Mouse (Mus musculus) olfactory bulb, adult 2 months (tissue): ENCODE data around the gene Slc6a18. TPM values are rescaled to one million over a fixed set of nuclear protein-coding genes. Genes with fewer than 3 reads are reported as not detected.
A peak's percentile ranks its signal among the peaks of the same experiment; 100 is the strongest.

Experiments
- H3K27ac ChIP-seq: fragments of 200-500 bp; 2 replicates; pipeline ENCODE4 v1.5.1; 2012; ENCODE audit warnings: low read depth, low read length; ENCODE audit not compliant: insufficient read depth
- H3K4me1 ChIP-seq: fragments of 200-500 bp; 2 replicates; pipeline ENCODE4 v1.6.1; 2012; ENCODE audit warnings: low read length; ENCODE audit not compliant: control insufficient read depth, insufficient read depth
- H3K4me3 ChIP-seq: fragments of 200-500 bp; 2 replicates; pipeline ENCODE4 v1.5.1; 2012; ENCODE audit warnings: mild to moderate bottlenecking, low read depth, low read length, moderate library complexity; ENCODE audit not compliant: insufficient read depth
- CTCF ChIP-seq: fragments of 200-500 bp; IDR thresholded peaks from 2 replicates; pipeline ENCODE4 v1.5.1; 2012; ENCODE audit warnings: low read depth, mild to moderate bottlenecking, low read length, moderate library complexity; ENCODE audit not compliant: insufficient read depth
- POLR2A ChIP-seq: fragments of 200-500 bp; IDR thresholded peaks from 2 replicates; pipeline ENCODE4 v1.6.1; 2012; ENCODE audit warnings: mild to moderate bottlenecking, low read depth, low read length, moderate library complexity; ENCODE audit not compliant: insufficient read depth
- WGBS: fragments of 180-500 bp; shearing (Covaris S2); methylation state at CpG from one replicate; pipeline ENCODE4 v1.1.7; 2018; 5-methylcytosine and 5-hydroxymethylcytosine counted together
- polyA plus RNA-seq: library from polyadenylated mRNA; stranded (reverse); fragments of >200 nt; gene quantifications from 2 replicates; pipeline ENCODE4 v1.2.4, GENCODE M21; 2012; ENCODE audit warnings: low replicate concordance; ENCODE audit not compliant: missing spikeins, insufficient read depth, insufficient read length

Gene Slc6a18
- polyA plus RNA-seq, 1 experiment: not detected

DNA sequence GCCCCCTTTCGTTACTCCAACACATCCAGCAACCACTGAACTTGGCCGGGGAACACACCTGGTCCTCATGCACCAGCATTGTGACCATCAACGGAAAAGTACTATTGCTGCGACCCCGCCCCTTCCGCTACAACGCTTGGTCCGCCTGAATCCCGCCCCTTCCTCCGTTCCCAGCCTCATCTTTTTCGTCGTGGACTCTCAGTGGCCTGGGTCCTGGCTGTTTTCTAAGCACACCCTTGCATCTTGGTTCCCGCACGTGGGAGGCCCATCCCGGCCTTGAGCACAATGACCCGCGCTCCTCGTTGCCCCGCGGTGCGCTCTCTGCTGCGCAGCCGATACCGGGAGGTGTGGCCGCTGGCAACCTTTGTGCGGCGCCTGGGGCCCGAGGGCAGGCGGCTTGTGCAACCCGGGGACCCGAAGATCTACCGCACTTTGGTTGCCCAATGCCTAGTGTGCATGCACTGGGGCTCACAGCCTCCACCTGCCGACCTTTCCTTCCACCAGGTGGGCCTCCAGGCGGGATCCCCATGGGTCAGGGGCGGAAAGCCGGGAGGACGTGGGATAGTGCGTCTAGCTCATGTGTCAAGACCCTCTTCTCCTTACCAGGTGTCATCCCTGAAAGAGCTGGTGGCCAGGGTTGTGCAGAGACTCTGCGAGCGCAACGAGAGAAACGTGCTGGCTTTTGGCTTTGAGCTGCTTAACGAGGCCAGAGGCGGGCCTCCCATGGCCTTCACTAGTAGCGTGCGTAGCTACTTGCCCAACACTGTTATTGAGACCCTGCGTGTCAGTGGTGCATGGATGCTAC lies 50.9 kb downstream of the Slc6a18 start, which contains the start of gene Tert:
Gene Tert (plus strand): TSS at position 167 of the 805 bp plus-strand sequence.
- no peak within 1 kb of the TSS for H3K27ac ChIP-seq
- 11% methylated on average over 47 of the region's 47 CpGs for WGBS
- peak within 1 kb of the TSS; percentile 40 for H3K4me3 ChIP-seq
- peaks cover 14% of the 10 kb centered on the region for H3K4me1 ChIP-seq
- no peak for TF ChIP-seq POLR2A
- TF ChIP-seq CTCF: 0 out of 2 replicates have a peak, but pooled peaks have one; percentile 19

DNA sequence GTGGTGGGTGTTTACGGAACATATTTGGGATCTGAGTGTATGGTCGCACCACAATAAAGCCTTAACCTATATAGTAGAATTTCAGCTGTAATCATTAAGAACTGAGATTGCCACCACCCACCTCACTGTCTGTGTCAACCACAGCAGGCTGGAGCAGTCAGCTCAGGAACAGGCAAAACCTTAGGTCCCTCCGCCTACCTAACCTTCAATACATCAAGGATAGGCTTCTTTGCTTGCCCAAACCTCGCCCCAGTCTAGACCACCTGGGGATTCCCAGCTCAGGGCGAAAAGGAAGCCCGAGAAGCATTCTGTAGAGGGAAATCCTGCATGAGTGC lies 51.4 kb downstream of the Slc6a18 start:
- Histone ChIP-seq H3K4me3 (peak overlapping the region; percentile 40), H3K27ac (no peak overlapping the region), H3K4me1 (peaks cover 14% of the 10 kb centered on the region)
- WGBS: 46% methylated on average over 6 of the region's 6 CpGs
- TF ChIP-seq POLR2A (no peak), CTCF (no peak)

DNA sequence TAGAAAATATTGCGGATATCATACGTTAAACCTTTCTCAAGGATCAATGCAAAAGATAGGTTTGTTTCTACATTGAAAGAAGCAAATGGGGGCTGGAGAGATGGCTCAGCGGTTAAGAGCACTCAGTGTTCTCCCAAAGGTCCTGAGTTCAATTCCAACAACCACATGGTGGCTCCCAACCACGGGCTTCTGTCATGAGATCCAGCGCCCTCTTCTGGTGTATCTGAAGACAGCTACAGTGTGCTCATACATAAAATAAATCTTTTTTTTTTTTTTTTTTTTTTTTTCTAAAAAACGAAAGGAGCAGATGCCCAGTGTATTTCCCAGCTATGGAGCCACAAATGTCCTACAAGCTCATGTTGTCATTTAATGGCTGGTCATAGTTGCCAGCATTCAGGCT lies 57.2 kb downstream of the Slc6a18 start:
- WGBS: 73% methylated on average over 6 of the region's 6 CpGs
- no peak for TF ChIP-seq CTCF
- TF ChIP-seq POLR2A: no peak
- H3K27ac ChIP-seq: no peak overlapping the region
- no peak overlapping the region for H3K4me3 ChIP-seq
- H3K4me1 ChIP-seq: no peaks in the 10 kb centered on the region

DNA sequence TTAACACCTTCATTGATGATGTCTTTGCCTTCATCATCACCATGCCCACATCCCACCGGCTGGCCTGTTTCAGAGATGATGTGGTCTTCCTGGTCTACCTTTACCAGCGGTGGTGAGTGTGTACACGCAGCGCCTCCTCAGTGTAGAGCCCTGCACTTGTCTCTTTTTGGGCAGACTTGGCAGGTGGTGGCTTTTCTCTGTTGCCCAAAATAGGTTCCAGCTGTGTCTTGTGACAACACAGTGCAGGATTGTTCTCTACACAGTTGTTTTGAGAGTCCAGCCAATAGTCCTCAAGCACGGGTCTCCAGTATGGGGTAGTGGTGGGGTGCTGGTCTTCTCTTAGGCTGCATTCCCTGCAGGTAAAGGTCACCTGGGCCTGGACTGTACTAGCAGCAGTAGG lies 59.4 kb downstream of the Slc6a18 start:
- H3K4me3 ChIP-seq: no peak overlapping the region
- no peaks in the 10 kb centered on the region for H3K4me1 ChIP-seq
- H3K27ac ChIP-seq: no peak overlapping the region
- TF ChIP-seq CTCF: no peak
- no peak for TF ChIP-seq POLR2A
- WGBS: 78% methylated on average over 5 of the region's 5 CpGs

Other genes with a start within 250 kb of the Slc6a18 start
- not detected in 2 replicates for gene Lpcat1, start 210.8 kb downstream of the Slc6a18 start, polyA plus RNA-seq
- not detected in 2 replicates for gene Slc6a3, start 141.3 kb downstream of the Slc6a18 start, polyA plus RNA-seq
- not detected in 2 replicates for gene Clptm1l, start 74.0 kb downstream of the Slc6a18 start, polyA plus RNA-seq
- not detected in 2 replicates for gene Tert, start 51.1 kb downstream of the Slc6a18 start, polyA plus RNA-seq
- not detected in 2 replicates for gene Slc6a19, start 26.8 kb upstream of the Slc6a18 start, polyA plus RNA-seq
- not detected in 2 replicates for gene Slc12a7, start 55.1 kb upstream of the Slc6a18 start, polyA plus RNA-seq
- gene Nkd2, start 169.6 kb upstream of the Slc6a18 start, polyA plus RNA-seq: not detected in 2 replicates